Comparison of ENCODE assay signal across 16 mouse cellular contexts in the genomic region with DNA sequence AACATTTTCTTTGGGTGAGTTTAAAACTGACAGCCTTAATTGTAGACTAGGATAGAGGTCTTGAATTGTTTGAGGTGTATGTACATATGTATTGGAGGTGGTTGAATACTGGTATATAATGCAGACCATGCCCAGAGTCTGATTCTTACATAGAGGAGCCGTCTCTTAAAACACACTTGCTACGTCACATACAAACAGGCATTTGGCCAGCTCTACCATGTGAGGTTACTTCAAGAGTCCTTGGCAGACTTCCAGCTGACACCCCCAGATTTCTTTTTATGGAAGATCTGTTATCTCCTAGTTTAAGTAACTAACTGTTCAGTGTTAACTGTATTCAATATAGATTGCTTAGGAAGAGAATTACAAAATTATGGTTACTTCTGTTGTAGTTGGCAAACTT. TPM values are rescaled to one million over a fixed set of nuclear protein-coding genes. Genes with fewer than 3 reads are reported as not detected.
A peak's percentile ranks its signal among the peaks of the same experiment; 100 is the strongest.
DNase-seq lines count a peak whose midpoint lies in the region; ATAC-seq and TF ChIP-seq lines count a peak whose summit lies in the region.
"Had no signal": no experiment of that assay in that cellular context is flagged by ENCODE, and none has a peak within 500 bp of the region (broad histone marks: within the 10 kb centered on the region; RNA-seq: fewer than 3 reads in every experiment).

No protein-coding gene starts in this region.

- 24% methylated on average over 2 of the region's 2 CpGs for WGBS in heart, postnatal 0 days
- 91% methylated on average over 2 of the region's 2 CpGs for WGBS in limb, embryonic 10.5 days

- no peak overlapping the region for H3K4me2 ChIP-seq in heart, postnatal 0 days (ENCODE audit: low read depth, low read length)
- H3K4me2 ChIP-seq: forebrain, embryonic 13.5 days; limb, embryonic 15.5 days had no signal

- no peak for TF ChIP-seq CTCF in heart, postnatal 0 days (IDR thresholded peaks at IDR 0.05; ENCODE audit: low read depth)

- peaks cover 10% of the 10 kb centered on the region; the same call in 1 of the 2 replicates for H3K4me1 ChIP-seq in heart, postnatal 0 days (ENCODE audit: control insufficient read depth, insufficient read depth)
- 0 out of 2 replicates have a peak, but pooled peaks cover 3% of the 10 kb centered on the region for H3K4me1 ChIP-seq in limb, embryonic 10.5 days
- H3K4me1 ChIP-seq: limb, embryonic 15.5 days had no signal

- intact Hi-C loops in left cerebral cortex, postnatal 10 days (cut with DNase I) = no loop called here

- peak; percentile 8 for DNase-seq in heart, postnatal 0 days (ENCODE audit: low spot score)
- no peak for DNase-seq in heart, adult 9 months (ENCODE audit: low spot score in 2 of 2)
- peak; percentile 72 to 77 for DNase-seq in right cerebral cortex, adult 2 months (ENCODE audit: low spot score in 2 of 2)
- no peak for DNase-seq in right cerebral cortex, postnatal 4 days
- peak; percentile 56 to 59 for DNase-seq in left cerebral cortex, postnatal 10 days (ENCODE audit: extremely low spot score in 1 of 2, low spot score in 2 of 2)
- no peak for DNase-seq in limb, embryonic 10.5 days (ENCODE audit: low spot score)
- DNase-seq in testis, postnatal 10 days (ENCODE audit: low spot score) = no peak
- DNase-seq: cerebellum, adult 11-12 months; cerebellum, postnatal 25 days; gastrocnemius, postnatal 14 days; kidney, adult 18-20 months; kidney, postnatal 14 days; lung, postnatal 36 days had no signal

- H3K27me3 ChIP-seq in heart, postnatal 0 days (ENCODE audit: control insufficient read depth, insufficient read depth, low read length) = no peaks in the 10 kb centered on the region
- no peaks in the 10 kb centered on the region for H3K27me3 ChIP-seq in limb, embryonic 10.5 days (ENCODE audit: low read depth, poor library complexity, severe bottlenecking)
- H3K27me3 ChIP-seq: forebrain, embryonic 13.5 days; limb, embryonic 15.5 days had no signal

- TF ChIP-seq EP300 in heart, postnatal 0 days (IDR thresholded peaks at IDR 0.05; ENCODE audit: low read depth) = no peak

- no peak overlapping the region for H3K9ac ChIP-seq in heart, postnatal 0 days (replicated peaks; ENCODE audit: low read depth, low read length)
- H3K9ac ChIP-seq: forebrain, embryonic 13.5 days; limb, embryonic 15.5 days had no signal

- H3K27ac ChIP-seq in heart, postnatal 0 days (ENCODE audit: low read depth) = peak overlapping the region; percentile 11; the same call in 1 of the 2 replicates
- no peak overlapping the region for H3K27ac ChIP-seq in limb, embryonic 10.5 days
- H3K27ac ChIP-seq: forebrain, embryonic 13.5 days; hindbrain, embryonic 10.5 days; limb, embryonic 15.5 days had no signal

- no peaks in the 10 kb centered on the region for H3K9me3 ChIP-seq in heart, postnatal 0 days (replicated peaks; ENCODE audit: control insufficient read depth, low read length)
- no peaks in the 10 kb centered on the region for H3K9me3 ChIP-seq in limb, embryonic 10.5 days (replicated peaks)
- H3K9me3 ChIP-seq: forebrain, embryonic 13.5 days; hindbrain, embryonic 10.5 days; limb, embryonic 15.5 days had no signal

- H3K4me3 ChIP-seq in heart, postnatal 0 days (ENCODE audit: low read depth, low read length) = no peak overlapping the region
- no peak overlapping the region for H3K4me3 ChIP-seq in limb, embryonic 10.5 days
- H3K4me3 ChIP-seq: forebrain, embryonic 13.5 days; hindbrain, embryonic 10.5 days; limb, embryonic 15.5 days had no signal

- no peak for ATAC-seq in heart, postnatal 0 days (ENCODE audit: insufficient read depth, low read depth)
- ATAC-seq: forebrain, embryonic 13.5 days had no signal

- H3K36me3 ChIP-seq in heart, postnatal 0 days (replicated peaks; ENCODE audit: control insufficient read depth, insufficient read depth, low read length) = no peaks in the 10 kb centered on the region; the same call in 1 of the 2 replicates
- peaks cover 3% of the 10 kb centered on the region; the same call in 1 of the 2 replicates for H3K36me3 ChIP-seq in limb, embryonic 10.5 days
- H3K36me3 ChIP-seq: hindbrain, embryonic 10.5 days had no signal

RNA-seq across cellular contexts. Expression of gene Mrps9, which starts 23.1 kb away (rescaled TPM):
- 41.5 and 64.3 TPM in 2 replicates for total RNA-seq in heart, postnatal 0 days (2014; rRNA removed; ENCODE audit: low replicate concordance)
- polyA plus RNA-seq in heart, postnatal 0 days (2015; fragmentation: Nextera tagmentation; extraction: Ambion mirVana) = 85.0 and 85.6 TPM in 2 replicates
- 10 to 100 TPM; 37.7 to 39.4 TPM for total RNA-seq in left cerebral cortex, postnatal 10 days (2021)
- 57.6 and 60.8 TPM in 2 replicates for polyA plus RNA-seq in limb, embryonic 10.5 days (2016; fragmentation: Nextera tagmentation; extraction: Ambion mirVana)

Comparison
In these comparisons a context has a peak if more than half of its experiments do, and no peak if none do; other contexts are left out.
1. DNase-seq: peak in heart, postnatal 0 days (single experiment), right cerebral cortex, adult 2 months (2 of 2) and left cerebral cortex, postnatal 10 days (2 of 2); none in heart, adult 9 months (0 of 2), right cerebral cortex, postnatal 4 days (single experiment), limb, embryonic 10.5 days (single experiment) and testis, postnatal 10 days (single experiment).